Mouse (Mus musculus) c-Kit-negative CD71-positive TER-119-positive erythroid progenitor cells, embryonic 14.5 days (primary cell): ENCODE measurements around the gene Map1s.

ENCODE experiments used
- DNase-seq: peaks from one replicate; pipeline ENCODE4 v3.0.0-alpha.2; 2013; ENCODE audit warnings: low read depth, low spot score

The Map1s gene

DNA sequence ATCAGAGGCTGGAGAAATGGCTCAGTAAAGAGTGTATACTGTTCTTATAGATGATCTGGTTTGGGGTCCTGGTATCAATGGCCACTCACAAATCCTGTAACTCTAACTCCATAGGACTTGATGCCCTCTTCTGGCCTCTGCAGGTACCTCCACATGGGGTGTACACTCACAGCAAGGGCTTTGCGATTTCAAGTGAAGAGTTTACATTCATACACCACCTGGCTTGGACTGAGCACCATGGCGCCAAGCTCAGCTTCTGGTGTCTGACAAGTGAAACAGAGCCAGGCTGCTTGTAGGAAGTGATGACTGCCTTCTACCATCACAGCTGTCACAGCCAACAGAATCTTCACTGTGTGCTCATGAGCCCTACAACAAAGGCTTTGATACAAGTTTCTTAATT, 35.7 kb downstream of the Map1s start:
- no peak for DNase-seq

GRCm38 (mm10) chr8:70943187-70943586, 37.5 kb downstream of the Map1s start:
- no peak for DNase-seq

- no peak for DNase-seq
Measured at GRCm38 (mm10) chr8:70949847-70950246, 44.1 kb downstream of the Map1s start.

DNA sequence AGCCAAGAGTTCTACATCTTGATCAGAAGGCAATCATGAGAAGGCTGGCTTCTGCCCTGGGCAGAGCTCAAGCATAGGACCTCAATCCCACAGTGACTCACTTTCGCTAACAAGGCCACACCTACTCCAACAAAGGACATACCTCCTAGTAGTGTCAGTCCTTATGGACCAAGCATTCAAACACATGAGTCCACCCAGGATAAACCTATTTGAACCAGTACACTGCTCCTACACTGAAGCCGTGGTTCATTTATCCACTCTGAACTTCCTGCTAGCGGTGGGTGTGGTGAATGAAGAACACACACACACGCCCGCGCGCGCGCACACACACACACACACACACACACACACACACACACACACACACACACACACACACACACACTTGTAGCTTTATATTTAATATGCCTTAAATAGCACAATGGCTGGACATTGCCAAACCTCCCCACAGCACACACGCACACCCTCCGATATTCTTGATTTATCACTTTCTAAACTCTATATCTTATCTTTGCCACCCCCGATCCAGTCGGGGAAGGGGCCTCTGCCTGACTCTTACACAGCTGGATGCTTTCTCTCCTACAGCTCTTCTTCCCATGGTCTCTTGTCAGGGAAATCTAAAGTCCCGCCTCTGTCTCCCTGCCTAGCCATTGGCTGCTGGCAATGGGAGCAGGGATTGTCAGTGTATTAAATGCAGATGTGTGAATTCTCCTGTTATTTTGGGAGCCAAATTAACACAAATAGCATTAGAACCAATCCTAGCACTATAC, 55.2 kb downstream of the Map1s start:
- no peak for DNase-seq

GRCm38 (mm10) chr8:70964159-70964558, 58.4 kb downstream of the Map1s start:
- DNase-seq: no peak

- no peak for DNase-seq
Measured at GRCm38 (mm10) chr8:70964861-70965260, 59.1 kb downstream of the Map1s start.
